Mouse (Mus musculus): Measurements from ENCODE around the gene Wipf3.

Gene Wipf3

GRCm38 (mm10) chr6:54478646-54479324, 49.4 kb downstream of the Wipf3 start:
- no peak for DNase-seq (ENCODE audit: low spot score)

GRCm38 (mm10) chr6:54481390-54482112, 52.1 kb downstream of the Wipf3 start:
- no peak for DNase-seq (ENCODE audit: low spot score)

- no peak for DNase-seq (ENCODE audit: low spot score)
These were observed 55.6 kb downstream of the Wipf3 start for GRCm38 (mm10) chr6:54485000-54485399.

- no peak for DNase-seq (ENCODE audit: low spot score)
These were observed 56.1 kb downstream of the Wipf3 start for GRCm38 (mm10) chr6:54485435-54485901.

- DNase-seq (ENCODE audit: low spot score): no peak
These were observed 56.7 kb downstream of the Wipf3 start for GRCm38 (mm10) chr6:54485973-54486569.

GRCm38 (mm10) chr6:54491074-54491473, 61.7 kb downstream of the Wipf3 start:
- no peak for DNase-seq (ENCODE audit: low spot score)

- DNase-seq (ENCODE audit: low spot score): no peak
These were observed 64.7 kb downstream of the Wipf3 start for GRCm38 (mm10) chr6:54494097-54494496.

- DNase-seq (ENCODE audit: low spot score): no peak
These were observed 65.4 kb downstream of the Wipf3 start for GRCm38 (mm10) chr6:54494612-54495398.

- DNase-seq (ENCODE audit: low spot score): no peak
These were observed 66.8 kb downstream of the Wipf3 start for GRCm38 (mm10) chr6:54496214-54496613.

- no peak for DNase-seq (ENCODE audit: low spot score)
These were observed 73.3 kb downstream of the Wipf3 start for GRCm38 (mm10) chr6:54502661-54503115.

GRCm38 (mm10) chr6:54506318-54506717, 76.9 kb downstream of the Wipf3 start:
- DNase-seq (ENCODE audit: low spot score): no peak

GRCm38 (mm10) chr6:54507002-54507401, 77.6 kb downstream of the Wipf3 start:
- DNase-seq (ENCODE audit: low spot score): no peak

GRCm38 (mm10) chr6:54507808-54508207, 78.4 kb downstream of the Wipf3 start:
- DNase-seq (ENCODE audit: low spot score): no peak

GRCm38 (mm10) chr6:54508256-54508793, 78.9 kb downstream of the Wipf3 start:
- no peak for DNase-seq (ENCODE audit: low spot score)

- no peak for DNase-seq (ENCODE audit: low spot score)
These were observed 79.9 kb downstream of the Wipf3 start for GRCm38 (mm10) chr6:54509264-54509663.

GRCm38 (mm10) chr6:54512256-54512655, 82.9 kb downstream of the Wipf3 start:
- DNase-seq (ENCODE audit: low spot score): no peak

- DNase-seq (ENCODE audit: low spot score): no peak
These were observed 87.2 kb downstream of the Wipf3 start for GRCm38 (mm10) chr6:54516512-54517134.

- DNase-seq (ENCODE audit: low spot score): no peak
These were observed 89.4 kb downstream of the Wipf3 start for GRCm38 (mm10) chr6:54518758-54519157.

- no peak for DNase-seq (ENCODE audit: low spot score)
These were observed 99.3 kb downstream of the Wipf3 start for GRCm38 (mm10) chr6:54528666-54529065.

GRCm38 (mm10) chr6:54530182-54530581, 100.8 kb downstream of the Wipf3 start:
- no peak for DNase-seq (ENCODE audit: low spot score)

GRCm38 (mm10) chr6:54531048-54531481, 101.7 kb downstream of the Wipf3 start:
- DNase-seq (ENCODE audit: low spot score): no peak

Data from urinary bladder, postnatal 10 days (tissue).